Mouse (Mus musculus) testis, adult 2 months (tissue): Measurements from ENCODE around the gene Mettl8.

Experiments used
- CTCF ChIP-seq: fragments of 200-500 bp; IDR thresholded peaks from 2 replicates; pipeline ENCODE4 v1.5.1; 2012; ENCODE audit warnings: low read depth, mild to moderate bottlenecking, inconsistent platforms, low read length, moderate library complexity; ENCODE audit not compliant: control insufficient read depth, insufficient read depth, insufficient replicate concordance
- POLR2A ChIP-seq: fragments of 200-500 bp; IDR thresholded peaks from 2 replicates; pipeline ENCODE4 v1.6.1; 2012; ENCODE audit warnings: low read depth, mild to moderate bottlenecking, inconsistent platforms, low read length, moderate library complexity; ENCODE audit not compliant: control insufficient read depth

- no peak for TF ChIP-seq CTCF
- TF ChIP-seq POLR2A, result no peak
Observed at GRCm38 (mm10) chr2:71096170-71096569, 40.8 kb upstream of the Mettl8 start.
